Mouse (Mus musculus) left cerebral cortex, postnatal 25 days (tissue): ENCODE results near the gene 4930595D18Rik. TPM values are rescaled to one million over a fixed set of nuclear protein-coding genes. Genes with fewer than 3 reads are reported as not detected.
A peak's percentile ranks its signal among the peaks of the same experiment; 100 is the strongest.

Experiments
- DNase-seq, 2 experiments: peaks; one replicate each; pipeline ENCODE4 v3.0.0; 2022; ENCODE audit warnings: low spot score in 2 of 2, mixed read lengths in 1 of 2
- intact Hi-C: fragments of 180-260 bp; cut with DNase I; formaldehyde crosslinking; loops from one replicate; pipeline ENCODE4 v1.15.1; 2025
- total RNA-seq, 2 experiments: library from RNA; stranded (reverse); gene quantifications; 2 replicates each; pipeline ENCODE4 v1.2.3; 2021

4930595D18Rik gene
- total RNA-seq, 2 experiments from 2014 or later = not detected

DNA sequence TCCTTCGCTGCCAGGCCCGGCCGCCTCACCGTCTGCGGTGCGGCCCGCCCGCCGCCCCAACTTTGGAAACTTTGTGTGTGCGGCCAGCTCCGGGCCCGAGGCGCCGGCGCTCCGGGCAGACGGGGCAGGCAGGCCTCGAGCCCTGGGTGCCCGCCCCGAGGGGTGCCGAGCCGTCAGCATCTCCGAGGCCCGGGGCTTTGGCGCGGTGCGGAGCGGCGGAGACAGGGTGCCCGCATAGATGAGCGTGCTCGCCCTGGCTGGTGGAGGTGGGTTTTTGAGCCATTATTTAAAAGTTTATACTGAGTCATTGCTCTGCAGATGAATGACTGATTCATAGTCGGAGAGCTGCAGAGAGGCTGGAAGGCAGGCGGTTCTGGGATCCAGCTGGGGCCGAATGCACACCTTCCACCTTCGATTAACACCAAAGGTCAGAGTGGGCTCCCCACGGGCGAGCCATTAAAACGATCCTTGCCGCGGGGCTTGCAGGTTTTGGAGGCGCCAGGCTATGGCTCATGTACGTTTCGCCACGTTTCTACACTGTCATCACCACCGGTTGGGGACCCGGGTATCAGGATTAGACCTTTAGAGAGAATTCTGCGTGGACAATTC lies 17.5 kb downstream of the 4930595D18Rik start:
- peak; percentile 35 to 40 for DNase-seq

DNA sequence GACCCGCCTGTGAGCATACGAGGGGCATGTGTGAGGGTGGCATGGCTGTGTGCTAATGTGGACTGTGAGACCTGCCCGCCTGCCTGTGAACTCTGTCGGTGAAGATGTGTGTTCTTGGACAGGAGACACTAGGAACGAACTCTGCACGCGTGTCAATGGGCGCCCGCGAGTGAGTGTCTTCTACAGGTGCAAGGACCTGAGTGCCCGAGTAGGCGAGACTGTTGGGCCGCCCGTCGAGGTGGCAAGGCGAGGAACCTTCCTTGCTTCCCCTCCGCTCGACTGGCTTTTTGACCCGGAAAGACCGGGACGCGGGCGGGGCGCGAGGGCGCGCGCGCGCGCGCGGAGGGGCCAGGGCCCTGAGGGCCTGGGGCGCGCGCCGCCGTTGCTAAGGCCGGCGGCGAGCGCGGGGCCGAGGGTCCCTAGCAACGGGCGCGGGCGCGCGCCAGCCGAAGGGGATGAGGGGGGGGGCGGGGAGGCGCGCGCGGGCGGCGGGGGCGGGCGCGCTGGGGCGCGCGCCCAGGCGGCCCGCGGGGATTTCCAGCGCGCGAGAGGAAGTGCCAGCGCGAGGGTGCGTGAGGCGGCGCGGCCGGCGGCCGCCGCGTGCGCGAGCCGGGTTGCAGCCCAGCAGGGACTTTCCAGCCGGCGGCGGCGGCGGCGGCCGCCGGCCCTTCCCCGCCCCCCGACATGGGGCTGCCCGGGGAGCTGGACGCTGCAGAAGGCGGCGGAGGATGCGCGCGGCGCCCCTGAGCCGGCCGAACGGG lies 18.3 kb downstream of the 4930595D18Rik start, which contains the start of gene Traf3:
TSS of gene Traf3 (plus strand) at position 540 of the 761 bp plus-strand sequence.
- DNase-seq = peak; percentile 51 to 61
- intact Hi-C loops = loop anchor here (2.0 kb wide), 2 partner anchors 77 to 85 kb away; no protein-coding TSS in a partner anchor

More for the DNA sequence above, 17.5 kb downstream of the 4930595D18Rik start:
- intact Hi-C loops = no loop called here

DNA sequence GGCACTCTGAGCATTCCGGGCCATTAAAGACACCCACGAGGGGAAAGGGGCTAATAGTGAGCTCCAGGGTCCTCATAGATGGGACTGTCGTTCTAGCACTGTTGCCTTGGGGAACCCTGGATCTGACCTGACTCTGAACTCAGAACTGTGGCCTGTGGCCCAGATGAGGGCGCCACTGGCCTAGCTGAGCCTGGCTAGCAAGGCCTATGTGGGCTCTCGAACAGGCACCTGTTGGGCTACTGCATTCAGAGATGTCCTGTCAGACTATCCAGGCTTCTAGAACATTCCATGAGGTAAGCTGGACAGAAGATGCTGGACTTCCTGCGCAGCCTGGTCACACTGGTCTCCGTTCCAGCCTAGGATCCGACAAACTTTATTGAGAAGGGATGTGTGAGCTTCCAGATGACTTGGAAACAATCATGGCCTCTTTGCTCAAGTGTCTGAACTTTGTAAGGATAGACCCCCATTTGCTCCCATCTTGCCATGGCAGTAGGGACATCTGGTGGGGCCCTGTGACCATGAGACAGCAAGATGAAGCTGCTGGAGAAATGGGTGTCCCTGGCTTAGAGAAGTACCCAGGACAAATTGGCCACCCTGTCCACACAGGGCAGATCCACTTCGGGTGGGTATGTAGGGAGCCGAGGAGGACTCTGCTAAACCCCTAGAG lies 19.0 kb downstream of the 4930595D18Rik start:
- DNase-seq = peak; percentile 23 to 36
- intact Hi-C loops = loop anchor here (2.0 kb wide), 2 partner anchors 76 to 86 kb away; no protein-coding TSS in a partner anchor

DNA sequence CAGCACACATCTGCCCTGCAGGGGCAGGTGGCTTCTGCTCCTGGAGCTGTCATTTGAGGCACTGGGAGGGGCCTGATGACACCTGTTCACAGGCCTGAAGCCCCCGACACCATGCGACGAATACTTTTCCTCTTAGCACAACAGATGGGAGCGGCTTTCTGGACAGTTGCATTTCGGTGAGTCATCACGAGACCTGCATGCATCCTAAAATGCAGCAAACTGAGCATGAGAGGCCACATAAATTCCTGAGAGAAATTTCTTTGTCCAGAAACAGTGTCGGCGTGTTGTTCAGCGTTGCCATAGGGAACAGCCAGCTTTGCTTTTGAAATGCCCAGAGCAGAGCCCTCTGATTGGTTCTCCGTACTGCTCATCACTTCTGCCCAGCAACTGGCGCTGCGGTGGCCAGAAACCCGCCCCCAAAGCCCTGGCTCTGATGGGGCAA lies 20.0 kb downstream of the 4930595D18Rik start:
- intact Hi-C loops = loop anchor here (2.0 to 5.0 kb wide), 3 partner anchors 76 to 127 kb away; partner anchors contain the start of gene Rcor1
- peak; percentile 91 to 94 for DNase-seq

DNA sequence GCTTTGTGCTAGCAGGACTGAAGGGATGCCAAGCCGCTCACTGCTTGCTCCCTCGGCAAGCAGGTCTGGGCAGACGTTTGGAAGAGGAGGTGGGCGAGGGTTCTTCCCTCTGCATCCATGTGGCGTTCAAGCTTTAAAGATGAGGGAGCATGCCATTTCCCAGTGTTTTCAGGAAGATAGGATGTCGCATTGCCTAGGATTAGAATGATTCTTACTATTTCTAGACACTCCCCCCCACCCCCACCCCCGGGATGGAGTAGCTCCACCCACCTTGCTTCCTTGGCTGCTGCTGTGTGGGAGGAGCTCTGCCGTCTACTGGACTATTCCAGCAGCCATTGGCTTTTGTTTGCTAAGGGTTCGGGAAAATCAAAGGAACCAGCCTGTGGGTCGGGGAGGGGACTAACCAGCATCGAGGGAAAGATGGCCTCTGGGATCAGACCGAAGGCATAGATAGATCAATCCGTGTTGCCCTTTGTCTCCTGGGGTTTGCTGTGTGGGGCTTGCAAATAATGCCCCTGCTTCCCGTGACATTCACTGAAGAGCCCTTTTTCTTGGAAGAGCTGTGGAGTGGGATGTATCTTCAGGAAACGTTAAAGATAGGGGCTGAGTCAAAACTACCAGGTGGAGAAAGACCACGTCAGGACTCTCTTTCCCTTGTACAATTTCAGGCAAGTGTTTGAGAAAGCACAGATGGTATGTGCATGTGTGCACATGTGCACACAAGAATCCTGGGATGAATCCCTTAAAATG lies 21.8 kb downstream of the 4930595D18Rik start:
- intact Hi-C loops = loop anchor here (5.0 kb wide), 1 partner anchor 125 kb away; the partner anchor contains the start of gene Rcor1

DNA sequence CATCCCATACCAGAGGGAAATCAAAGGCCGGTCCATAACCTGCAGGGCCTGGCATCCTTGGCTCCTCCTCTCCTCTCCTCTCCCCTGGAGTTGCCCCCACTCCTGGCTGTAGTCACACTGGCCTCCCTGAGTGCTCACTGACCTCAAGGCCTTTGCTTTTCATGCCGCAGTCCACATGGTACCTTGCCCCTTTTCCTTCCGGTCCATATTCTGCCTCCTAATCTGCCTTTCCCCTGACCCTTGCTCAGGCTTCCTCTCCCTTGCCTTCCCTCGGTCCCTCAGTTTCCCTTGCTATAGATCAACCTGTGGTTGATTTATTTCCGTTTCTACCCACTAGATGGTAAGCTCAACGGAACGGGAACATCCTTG lies 22.4 kb downstream of the 4930595D18Rik start:
- no peak for DNase-seq
- intact Hi-C loops = loop anchor here (5.0 kb wide), 1 partner anchor 125 kb away; the partner anchor contains the start of gene Rcor1

More for the DNA sequence above, 21.8 kb downstream of the 4930595D18Rik start:
- peak; percentile 59 to 86 for DNase-seq

DNA sequence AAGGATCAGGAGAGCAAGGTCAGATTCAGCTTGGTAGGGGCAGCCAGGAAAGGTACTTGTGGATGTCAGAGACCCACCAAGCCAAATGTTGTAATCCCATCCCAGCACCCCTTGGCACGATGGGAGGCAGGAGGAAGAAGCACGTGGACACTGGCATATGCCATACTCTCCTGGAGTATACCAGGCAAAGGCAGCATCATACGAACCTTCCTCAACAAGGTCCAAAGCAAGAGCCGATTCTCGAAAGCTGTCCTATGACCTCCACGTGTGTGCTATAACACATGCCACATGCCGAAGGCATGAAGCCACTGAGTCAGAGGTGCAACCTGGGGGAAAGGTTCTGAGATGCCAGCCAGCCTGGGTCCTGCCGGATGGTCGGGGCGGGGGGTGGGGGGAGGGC lies 23.4 kb downstream of the 4930595D18Rik start:
- no peak for DNase-seq
- intact Hi-C loops = loop anchor here (5.0 kb wide), 1 partner anchor 124 kb away; the partner anchor contains the start of gene Rcor1

DNA sequence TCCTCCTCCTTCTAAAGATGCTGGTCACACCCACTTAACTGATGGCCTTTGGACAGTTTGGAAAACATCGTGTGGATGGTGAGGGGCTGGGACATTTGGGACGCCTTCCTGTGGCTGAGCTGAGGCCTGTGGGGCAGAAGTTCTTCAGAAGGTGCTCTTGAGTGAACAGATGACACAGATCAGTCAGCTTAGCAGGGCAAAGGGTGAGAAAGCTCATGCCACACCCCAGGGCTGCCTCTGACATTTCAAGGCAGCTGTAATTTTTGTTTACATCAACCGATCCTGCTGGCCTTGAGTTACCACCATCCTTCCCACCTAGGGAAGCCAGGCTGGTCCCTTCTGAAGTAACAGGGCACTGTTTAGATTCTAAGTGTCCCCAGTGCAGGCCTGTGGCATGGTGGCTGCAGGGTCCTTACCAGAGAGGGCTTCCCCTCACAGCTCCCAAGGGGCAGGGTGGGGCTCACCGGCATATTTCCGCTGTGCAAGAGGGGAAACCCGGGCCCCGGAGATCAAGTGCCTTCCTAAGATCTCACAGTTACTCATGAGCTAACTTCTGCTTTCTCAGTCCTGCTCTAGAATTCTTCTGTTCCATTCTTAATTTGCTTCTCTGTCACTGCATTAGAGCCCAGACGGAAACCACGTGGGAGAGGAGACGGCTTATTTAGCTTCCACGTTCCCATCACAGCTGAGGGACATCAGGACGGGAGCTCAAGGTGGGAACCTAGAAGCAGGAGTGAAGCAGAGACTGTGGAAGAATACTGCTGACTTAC lies 24.4 kb downstream of the 4930595D18Rik start:
- peak in 1 of 2 experiments; percentile 48 for DNase-seq
- intact Hi-C loops = loop anchor here (5.0 kb wide), 1 partner anchor 123 kb away; the partner anchor contains the start of gene Rcor1

DNA sequence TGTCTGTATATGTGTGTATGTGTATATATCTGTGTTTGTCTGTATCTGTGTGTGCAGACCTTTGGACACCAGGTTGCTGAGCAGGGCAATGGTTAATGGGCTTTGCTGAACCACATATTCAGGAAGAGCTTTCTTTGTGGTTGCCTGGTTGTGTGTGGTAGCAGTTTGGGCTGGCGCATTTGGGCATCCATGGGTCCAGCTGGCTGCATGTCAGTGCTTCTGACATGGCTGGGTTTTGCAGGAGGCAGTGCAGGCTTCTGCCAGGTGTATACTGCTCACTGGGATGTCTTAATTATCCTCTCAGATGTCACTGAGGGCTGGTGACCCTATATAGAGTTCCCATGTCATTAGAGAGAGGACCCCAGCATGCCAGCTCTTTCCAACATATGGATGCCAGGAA lies 28.5 kb downstream of the 4930595D18Rik start:
- DNase-seq = no peak
- intact Hi-C loops = no loop called here

DNA sequence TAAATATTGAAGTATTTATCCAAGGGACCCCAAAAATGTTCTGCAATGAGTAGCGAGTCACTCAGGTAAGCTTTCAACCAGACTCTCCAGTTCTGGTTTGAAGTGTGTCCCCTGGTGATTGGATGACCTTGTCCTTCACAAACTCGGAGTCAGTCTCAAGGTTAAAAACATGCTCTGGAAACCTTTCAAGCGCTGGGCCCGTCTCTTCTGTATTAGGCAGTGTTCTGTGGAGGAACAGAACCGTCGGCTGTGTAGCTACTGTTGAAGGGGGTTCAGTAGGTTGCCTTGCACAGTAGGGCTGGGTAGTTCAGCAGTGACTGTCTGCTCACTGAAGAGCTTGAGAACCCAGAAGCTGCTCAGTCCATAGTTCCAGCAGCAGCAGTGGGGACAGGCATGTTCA lies 29.6 kb downstream of the 4930595D18Rik start:
- no peak for DNase-seq
- intact Hi-C loops = no loop called here

DNA sequence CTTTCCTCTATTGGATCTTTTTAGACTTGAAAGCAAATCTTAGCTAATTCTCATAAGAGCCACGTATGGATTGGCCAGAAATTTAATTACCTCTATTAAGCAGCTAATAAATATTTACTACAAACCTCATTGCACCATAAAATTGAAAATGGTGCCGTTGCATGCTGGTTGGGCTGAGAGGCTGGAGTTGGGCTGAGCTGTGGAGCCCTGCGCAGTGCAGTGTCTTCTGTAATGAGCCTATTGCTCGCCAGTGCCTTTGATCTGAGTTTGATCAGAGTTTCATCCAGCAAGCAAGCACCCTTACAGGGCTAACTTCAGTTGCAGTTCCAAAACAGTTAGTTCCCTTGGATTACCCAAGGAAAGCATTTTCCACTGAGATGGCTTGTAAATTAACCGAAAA lies 30.3 kb downstream of the 4930595D18Rik start:
- intact Hi-C loops = no loop called here
- DNase-seq = no peak

DNA sequence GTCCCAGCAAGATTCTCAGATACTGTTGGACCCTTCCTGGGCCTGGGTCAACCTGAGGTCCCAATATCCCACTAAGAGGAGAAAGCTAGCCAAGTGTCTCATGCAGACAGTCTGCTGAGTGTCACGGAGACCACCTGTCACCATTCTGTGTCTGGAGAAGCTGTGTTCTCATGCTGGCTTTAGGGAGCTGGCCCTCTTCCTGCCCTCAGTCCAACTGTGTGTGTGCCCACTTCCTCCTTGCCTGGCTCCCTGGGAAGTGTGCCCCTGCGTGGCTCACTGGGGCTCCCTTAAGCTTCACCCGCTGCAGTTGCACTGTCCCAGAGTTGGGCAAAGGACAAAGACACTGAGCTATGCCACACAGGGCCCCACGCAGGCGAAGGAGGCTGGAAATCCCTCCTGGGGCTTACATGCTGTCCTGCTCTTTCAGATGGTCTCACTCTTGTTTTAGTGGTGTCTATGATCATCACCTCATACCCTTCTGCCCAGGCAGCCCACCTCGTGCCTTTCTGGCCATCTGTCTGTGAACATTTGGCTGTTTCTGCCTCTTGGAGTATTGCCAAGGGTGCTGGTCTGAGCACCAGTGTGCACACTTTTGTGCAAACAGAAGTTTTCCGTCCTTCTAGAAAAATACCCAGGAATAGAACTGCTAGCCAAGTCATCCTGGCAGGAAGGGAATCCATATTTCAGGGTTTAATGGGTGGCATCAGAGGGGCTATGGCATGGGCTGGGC lies 31.1 kb downstream of the 4930595D18Rik start:
- no peak for DNase-seq
- intact Hi-C loops = no loop called here

DNA sequence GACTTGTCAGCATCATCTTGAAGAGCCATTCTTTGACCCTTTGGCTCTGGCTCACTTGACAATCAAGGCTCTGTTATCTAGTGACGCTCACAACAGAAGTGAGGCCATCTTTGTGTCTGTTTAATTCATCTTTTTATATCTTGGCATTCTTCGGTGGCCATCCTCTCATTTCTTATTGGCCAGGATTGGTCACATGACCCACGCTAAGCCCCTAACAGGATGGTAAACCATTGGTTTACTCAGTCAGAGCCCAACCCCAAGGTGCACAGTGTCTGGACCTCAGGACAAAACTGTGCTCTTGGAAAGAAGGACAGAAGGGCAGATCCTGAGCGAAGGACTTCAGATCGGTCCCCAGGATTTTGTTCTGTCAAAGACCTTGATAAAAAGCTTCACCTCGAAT lies 31.7 kb downstream of the 4930595D18Rik start:
- intact Hi-C loops = no loop called here
- no peak for DNase-seq

DNA sequence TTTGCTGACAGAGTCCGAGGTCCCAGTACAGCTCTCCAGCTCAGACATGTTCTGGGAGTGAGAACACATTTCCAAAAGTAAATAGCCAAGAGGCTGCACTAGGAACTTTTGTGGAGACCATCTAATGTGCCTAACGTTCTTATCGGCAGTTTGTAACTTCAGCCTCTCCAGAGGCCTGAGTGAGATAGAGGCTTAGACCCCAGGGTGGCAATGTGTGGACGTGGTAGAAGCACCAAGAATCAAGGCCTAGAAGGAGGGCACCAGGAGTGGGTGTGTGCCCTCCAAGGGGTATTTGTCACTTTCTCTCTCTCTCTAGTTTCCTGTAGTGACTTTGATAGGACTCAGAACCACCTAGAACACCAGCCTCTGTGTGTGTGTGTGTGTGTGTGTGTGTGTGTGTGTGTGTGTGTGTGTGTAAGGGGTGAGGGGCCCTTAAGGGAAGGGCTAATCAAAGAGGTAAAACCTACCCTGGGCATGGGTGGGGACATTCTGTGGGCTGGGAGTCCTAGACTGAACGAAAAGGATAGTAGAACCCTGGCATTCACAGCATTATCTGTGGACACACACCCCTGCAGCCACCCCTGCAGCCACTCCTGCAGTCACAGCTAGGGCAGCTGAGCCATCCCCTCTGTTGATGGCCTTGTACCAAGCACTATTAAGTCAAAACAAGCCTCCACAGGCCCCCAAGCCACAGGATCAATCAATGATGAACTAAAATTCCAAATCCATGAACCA lies 32.7 kb downstream of the 4930595D18Rik start:
- no peak for DNase-seq
- intact Hi-C loops = no loop called here

DNA sequence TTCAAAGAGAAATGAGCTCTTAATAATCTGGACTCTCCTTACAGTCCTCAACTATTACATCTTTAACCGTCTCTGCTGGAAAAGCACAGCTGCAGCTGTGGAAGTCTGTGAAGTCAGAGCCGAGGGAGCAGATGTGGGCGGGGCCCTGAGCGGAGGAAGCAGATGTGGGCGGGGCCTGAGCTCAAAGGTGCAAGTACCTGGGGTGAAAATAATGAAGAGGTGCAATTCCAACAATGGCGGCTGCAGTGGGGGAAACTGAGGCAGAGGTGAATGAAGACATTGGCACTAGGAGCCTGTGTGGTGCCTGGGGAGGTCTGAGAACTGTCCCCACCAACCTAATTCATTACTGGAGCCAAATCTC lies 34.1 kb downstream of the 4930595D18Rik start:
- no peak for DNase-seq
- intact Hi-C loops = no loop called here

DNA sequence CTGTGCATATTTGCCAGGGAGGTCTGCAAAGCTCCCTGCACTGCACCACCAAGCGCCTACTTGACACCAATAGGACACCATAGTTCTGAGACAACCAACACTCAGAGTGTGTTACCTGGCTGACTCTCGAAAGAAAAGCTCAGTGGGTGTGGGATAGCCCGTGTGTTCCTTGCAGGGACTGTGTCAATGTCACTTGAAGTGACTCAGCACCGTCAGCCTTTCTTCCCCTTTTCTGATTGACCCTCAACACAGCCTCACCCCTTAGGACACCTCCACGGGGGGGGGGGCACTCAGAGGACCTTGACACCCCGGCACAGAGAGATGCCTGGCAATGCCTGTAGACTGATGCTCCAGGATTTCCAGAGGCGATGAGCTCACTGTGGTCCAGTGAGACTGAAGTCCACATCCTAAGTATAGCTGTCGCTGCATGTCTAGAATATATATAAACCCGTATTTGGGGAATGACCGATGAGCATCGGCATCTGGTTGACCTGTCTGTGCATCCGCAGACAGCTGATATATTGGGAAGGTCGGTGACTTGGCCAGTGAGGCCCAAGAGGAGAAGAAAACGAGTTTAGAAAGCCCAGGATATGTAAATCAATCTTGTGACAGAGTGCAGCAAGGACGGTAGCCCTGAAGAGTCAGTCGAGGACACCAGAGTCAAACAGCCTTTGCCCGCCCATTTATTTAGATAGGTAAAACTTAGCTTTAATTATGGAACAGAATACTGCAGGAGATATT lies 34.6 kb downstream of the 4930595D18Rik start:
- DNase-seq = no peak
- intact Hi-C loops = no loop called here

DNA sequence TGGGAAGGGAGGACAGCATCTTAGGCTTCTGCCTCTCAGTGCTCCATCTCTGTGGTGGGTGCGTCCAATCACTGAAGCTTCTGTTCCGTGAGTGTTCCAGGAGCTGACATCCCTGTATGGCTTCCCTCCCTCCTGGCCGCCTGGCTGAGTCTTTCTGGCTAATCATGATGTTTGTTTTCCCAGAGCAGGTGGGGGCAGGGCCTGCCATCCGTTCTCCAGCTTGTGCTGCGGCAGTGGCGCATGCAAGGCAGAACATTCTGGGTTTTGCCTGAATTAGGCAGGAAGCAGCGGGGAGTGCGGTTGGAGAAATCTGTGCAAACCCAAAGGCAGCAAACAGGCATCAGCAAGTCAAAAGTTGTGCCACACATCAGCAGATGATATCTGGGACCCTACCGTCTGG lies 39.0 kb downstream of the 4930595D18Rik start:
- intact Hi-C loops = no loop called here
- DNase-seq = peak; percentile 71
